Mouse (Mus musculus) small intestine, adult 2 months (tissue): ENCODE results near the gene Astn2.

Source experiments
- CTCF ChIP-seq: fragments of 200-500 bp; IDR thresholded peaks from 2 replicates; pipeline ENCODE4 v1.5.1; 2012; ENCODE audit warnings: low read depth, mild to moderate bottlenecking, control low read depth, inconsistent platforms, low read length, moderate library complexity, mixed read lengths; ENCODE audit not compliant: insufficient replicate concordance, insufficient read length; ENCODE audit errors: extremely low read depth
- POLR2A ChIP-seq: fragments of 200-500 bp; IDR thresholded peaks from 2 replicates; pipeline ENCODE4 v1.6.1; 2012; ENCODE audit warnings: low read depth, mild to moderate bottlenecking, control low read depth, inconsistent platforms, low read length, moderate library complexity

DNA sequence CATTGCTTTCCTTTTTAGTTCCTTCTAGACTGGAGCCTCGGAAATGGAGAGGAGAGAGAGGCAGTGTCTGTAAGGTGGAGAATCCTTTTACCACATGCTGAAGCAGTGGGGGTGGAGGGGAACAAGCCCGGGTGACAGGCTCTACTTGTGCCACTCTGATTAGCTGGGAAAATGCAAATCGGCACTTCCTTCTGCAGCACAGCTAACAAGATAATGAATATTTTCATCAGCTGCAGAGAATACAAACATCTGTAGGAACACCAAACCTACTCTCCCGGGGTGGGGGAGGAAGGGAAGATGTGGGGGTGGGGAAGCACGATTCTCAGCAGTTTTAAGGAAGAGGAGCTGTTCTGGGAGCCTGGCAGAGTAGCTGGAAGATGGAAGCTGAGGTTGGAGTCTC is 725.5 kb downstream of the Astn2 start:
- no peak for TF ChIP-seq POLR2A
- TF ChIP-seq CTCF: no peak
